Mouse (Mus musculus) urinary bladder, postnatal 0 days (tissue): Measurements from ENCODE around the gene Phf11a. TPM values are rescaled to one million over a fixed set of nuclear protein-coding genes. Genes with fewer than 3 reads are reported as not detected.

Experiments
- polyA plus RNA-seq: library from polyadenylated mRNA; unstranded; fragments of >200 nt; fragmentation: Nextera tagmentation; extraction: Ambion mirVana; gene quantifications from 2 replicates; pipeline ENCODE4 v1.2.1, GENCODE M21; 2015

Gene Phf11a
- 0.45 and 0.89 TPM in 2 replicates for polyA plus RNA-seq

DNA sequence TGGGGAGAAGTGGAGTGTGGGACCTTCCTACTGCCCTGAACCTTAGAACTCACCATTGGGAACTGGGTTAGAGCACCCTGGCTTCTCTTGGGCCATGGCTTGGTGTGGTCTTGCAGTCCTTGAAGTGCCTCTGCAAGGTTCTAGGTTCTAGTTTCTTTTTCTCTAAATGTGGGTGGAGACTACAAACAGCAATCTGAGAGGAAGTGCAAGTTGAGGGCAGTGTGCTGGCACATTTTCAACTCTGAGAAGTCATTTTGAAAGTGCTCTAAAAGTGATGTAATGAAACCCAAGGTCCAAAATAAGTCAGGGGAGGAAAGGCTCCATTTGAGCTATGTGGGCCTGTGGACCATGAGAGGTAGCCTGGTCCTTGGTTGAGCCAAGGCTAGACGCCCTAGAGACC is at the start of gene Phf11a:
Gene Phf11a (minus strand): TSS at position 132 of the 400 bp plus-strand sequence.

DNA sequence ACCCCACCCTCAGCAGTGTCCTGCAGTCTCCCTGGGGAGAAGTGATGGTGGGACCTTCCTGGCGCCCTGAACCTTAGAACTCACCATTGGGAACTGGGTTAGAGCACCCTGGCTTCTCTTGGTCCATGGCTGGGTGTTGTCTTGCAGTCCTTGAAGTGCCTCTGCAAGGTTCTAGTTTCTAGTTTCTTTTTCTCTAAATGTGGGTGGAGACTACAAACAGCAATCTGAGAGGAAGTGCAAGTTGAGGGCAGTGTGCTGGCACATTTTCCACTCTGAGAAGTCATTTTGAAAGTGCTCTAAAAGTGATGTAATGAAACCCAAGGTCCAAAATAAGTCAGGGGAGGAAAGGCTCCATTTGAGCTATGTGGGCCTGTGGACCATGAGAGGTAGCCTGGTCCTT is 43.9 kb upstream of the Phf11a start, which contains the start of gene Phf11b:
Gene Phf11b (minus strand): TSS at position 163 of the 400 bp plus-strand sequence.

DNA sequence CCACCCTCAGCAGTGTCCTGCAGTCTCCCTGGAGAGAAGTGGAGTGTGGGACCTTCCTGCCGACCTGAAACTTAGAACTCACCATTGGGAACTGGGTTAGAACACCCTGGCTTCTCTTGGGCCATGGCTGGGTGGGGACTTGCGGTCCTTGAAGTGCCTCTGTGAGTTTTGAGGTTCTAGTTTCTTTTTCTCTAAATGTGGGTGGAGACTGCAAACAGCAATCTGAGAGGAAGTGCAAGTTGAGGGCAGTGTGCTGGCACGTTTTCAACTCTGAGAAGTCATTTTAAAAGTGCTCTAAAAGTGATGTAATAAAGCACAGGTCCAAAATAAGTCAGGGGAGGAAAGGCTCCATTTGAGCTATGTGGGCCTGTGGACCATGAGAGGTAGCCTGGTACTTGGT is 37.3 kb downstream of the Phf11a start, which contains the start of gene Gm6904:
Gene Gm6904 (minus strand): TSS at position 161 of the 400 bp plus-strand sequence.

Other genes starting within 250 kb of the Phf11a start
- not detected in 2 replicates for gene 1700129C05Rik, start 154.6 kb downstream of the Phf11a start, polyA plus RNA-seq
- not detected in 2 replicates for gene Gm5142, start 118.8 kb downstream of the Phf11a start, polyA plus RNA-seq
- gene Rcbtb1, start 96.3 kb downstream of the Phf11a start, polyA plus RNA-seq, result 14.4 and 14.5 TPM in 2 replicates
- not detected in 2 replicates for gene Gm6904, start 37.3 kb downstream of the Phf11a start, polyA plus RNA-seq
- gene Phf11b, start 43.8 kb upstream of the Phf11a start, polyA plus RNA-seq, result 2.6 and 4.0 TPM in 2 replicates
- gene Phf11d, start 67.9 kb upstream of the Phf11a start, polyA plus RNA-seq, result 5.5 and 6.0 TPM in 2 replicates
- gene Phf11c, start 97.9 kb upstream of the Phf11a start, polyA plus RNA-seq, result 0.10 and 0.17 TPM in 2 replicates
- gene Setdb2, start 143.4 kb upstream of the Phf11a start, polyA plus RNA-seq, result 4.3 and 6.3 TPM in 2 replicates
- gene Cab39l, start 143.4 kb upstream of the Phf11a start, polyA plus RNA-seq, result 41.1 and 48.4 TPM in 2 replicates